Mouse (Mus musculus): ENCODE data around the gene Rps6ka5. TPM values are rescaled to one million over a fixed set of nuclear protein-coding genes. Genes with fewer than 3 reads are reported as not detected.

The Rps6ka5 gene
- polyA plus RNA-seq, 2 experiments: 1.2 to 1.4 TPM

DNA sequence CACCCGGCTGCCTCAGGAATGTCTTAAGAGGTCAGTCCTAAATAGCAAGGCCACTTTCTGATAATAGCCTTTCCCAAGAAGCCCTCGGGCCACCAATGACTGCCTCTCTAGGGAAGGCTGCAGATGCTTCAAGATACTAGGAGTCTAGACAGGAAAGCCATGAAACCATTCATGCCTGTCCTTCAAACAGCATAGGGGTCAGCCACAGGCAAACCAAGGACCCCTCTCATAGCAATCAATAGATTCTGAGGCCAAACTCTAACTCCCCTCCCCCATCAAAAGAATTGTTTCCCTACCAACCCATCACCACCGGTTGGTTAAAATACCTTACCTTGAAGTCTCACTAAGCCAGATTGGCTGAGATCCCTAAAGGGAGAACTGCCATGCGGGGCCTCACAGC, 211.3 kb downstream of the Rps6ka5 start:
- WGBS (ENCODE audit: insufficient replicate concordance): 65% methylated on average over 4 of the region's 4 CpGs
- ATAC-seq (ENCODE audit: insufficient read depth) (no peak), DNase-seq (ENCODE audit: low read depth in 3 of 3, low spot score in 3 of 3) (no peak)
- Histone ChIP-seq H3K36me3 (replicated peaks; ENCODE audit: control insufficient read depth, insufficient read depth, low read depth) (no peaks in the 10 kb centered on the region), H3K9ac (replicated peaks) (no peak overlapping the region), H3K4me3 (ENCODE audit: insufficient read depth in 1 of 2, low read depth in 2 of 2, low read length in 2 of 2) (no peak overlapping the region), H3K4me2 (ENCODE audit: low read depth) (no peak overlapping the region), H3K9me3 (ENCODE audit: control insufficient read depth, low read length) (no peaks in the 10 kb centered on the region), H3K4me1 (replicated peaks; ENCODE audit: control insufficient read depth in 2 of 2, insufficient read depth in 2 of 2, low read length in 1 of 2) (peaks cover 0 to 16% of the 10 kb centered on the region in 2 experiments; a peak in 2 of 4 replicates), H3K27me3 (ENCODE audit: control insufficient read depth, insufficient read depth, low read length) (peaks cover 3% of the 10 kb centered on the region; the same call in 1 of the 2 replicates), H3K27ac (no peak overlapping the region)
- no peak for TF ChIP-seq CTCF (IDR thresholded peaks at IDR 0.05; ENCODE audit: low read depth)
- TF ChIP-seq EP300 (IDR thresholded peaks at IDR 0.05; ENCODE audit: low read depth): no peak

DNA sequence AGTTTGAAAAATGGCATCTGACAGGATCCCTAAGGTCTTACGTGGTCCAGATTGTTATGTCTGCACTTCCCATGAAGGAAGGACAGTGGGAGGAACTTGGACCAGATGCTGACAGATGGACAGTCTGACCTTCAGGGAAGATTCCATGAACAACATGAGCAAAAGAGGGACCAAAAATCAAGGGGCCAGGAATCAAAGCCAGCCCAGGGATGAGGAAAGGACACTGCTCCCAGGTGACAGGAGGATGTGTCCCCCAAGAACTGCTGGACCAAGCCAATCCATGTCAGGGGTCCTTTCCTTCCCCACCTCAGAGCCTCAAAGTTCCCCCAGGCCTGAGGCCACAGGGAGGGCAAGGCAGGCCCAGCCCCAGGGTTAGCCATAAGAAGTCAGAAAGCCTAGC, 212.2 kb downstream of the Rps6ka5 start:
- Histone ChIP-seq H3K9ac (replicated peaks) (no peak overlapping the region), H3K4me1 (replicated peaks; ENCODE audit: control insufficient read depth in 2 of 2, insufficient read depth in 2 of 2, low read length in 1 of 2) (peaks cover 0 to 20% of the 10 kb centered on the region in 2 experiments; a peak in 2 of 4 replicates), H3K36me3 (replicated peaks; ENCODE audit: control insufficient read depth, insufficient read depth, low read depth) (no peaks in the 10 kb centered on the region), H3K4me3 (ENCODE audit: insufficient read depth in 1 of 2, low read depth in 2 of 2, low read length in 2 of 2) (no peak overlapping the region), H3K27me3 (ENCODE audit: control insufficient read depth, insufficient read depth, low read length) (no peaks in the 10 kb centered on the region), H3K9me3 (ENCODE audit: control insufficient read depth, low read length) (no peaks in the 10 kb centered on the region), H3K27ac (no peak overlapping the region), H3K4me2 (ENCODE audit: low read depth) (no peak overlapping the region)
- 50% methylated on average over 1 of the region's 1 CpGs for WGBS (ENCODE audit: insufficient replicate concordance)
- no peak for DNase-seq (ENCODE audit: low read depth in 3 of 3, low spot score in 3 of 3)
- no peak for TF ChIP-seq CTCF (IDR thresholded peaks at IDR 0.05; ENCODE audit: low read depth)
- no peak for TF ChIP-seq EP300 (IDR thresholded peaks at IDR 0.05; ENCODE audit: low read depth)
- ATAC-seq (ENCODE audit: insufficient read depth): no peak

DNA sequence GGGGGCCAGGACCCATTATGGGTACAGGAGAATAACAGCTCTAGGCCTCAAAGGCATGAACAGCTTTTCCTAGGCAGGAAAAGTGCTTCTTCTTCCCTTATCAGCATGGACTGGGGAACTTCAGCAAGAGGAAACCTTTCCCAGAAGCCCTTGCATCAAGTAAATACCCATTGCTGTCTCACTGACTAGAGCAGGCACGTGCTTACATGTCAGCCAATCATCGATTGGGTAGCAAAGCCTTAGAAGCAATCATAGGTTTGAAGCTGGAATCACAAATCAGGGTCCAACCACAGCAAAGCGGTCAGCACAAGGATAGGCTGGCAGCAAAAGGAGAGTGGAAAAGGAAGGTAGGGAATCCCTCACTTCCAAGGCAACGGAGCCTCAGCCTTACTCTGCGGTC, 213.7 kb downstream of the Rps6ka5 start:
- H3K9me3 ChIP-seq (ENCODE audit: control insufficient read depth, low read length): no peaks in the 10 kb centered on the region
- H3K9ac ChIP-seq (replicated peaks): no peak overlapping the region
- no peak overlapping the region for H3K4me2 ChIP-seq (ENCODE audit: low read depth)
- DNase-seq (ENCODE audit: low read depth in 3 of 3, low spot score in 3 of 3) (no peak), ATAC-seq (ENCODE audit: insufficient read depth) (no peak)
- H3K27ac ChIP-seq: no peak overlapping the region
- 75% methylated on average over 5 of the region's 5 CpGs for WGBS (ENCODE audit: insufficient replicate concordance)
- TF ChIP-seq CTCF (IDR thresholded peaks at IDR 0.05; ENCODE audit: low read depth) (no peak), EP300 (IDR thresholded peaks at IDR 0.05; ENCODE audit: low read depth) (no peak)
- H3K4me3 ChIP-seq (ENCODE audit: insufficient read depth in 1 of 2, low read depth in 2 of 2, low read length in 2 of 2): no peak overlapping the region
- H3K4me1 ChIP-seq (replicated peaks; ENCODE audit: control insufficient read depth in 2 of 2, insufficient read depth in 2 of 2, low read length in 1 of 2): peaks cover 0 to 21% of the 10 kb centered on the region in 2 experiments; a peak in 2 of 4 replicates
- H3K27me3 ChIP-seq (ENCODE audit: control insufficient read depth, insufficient read depth, low read length): no peaks in the 10 kb centered on the region
- H3K36me3 ChIP-seq (replicated peaks; ENCODE audit: control insufficient read depth, insufficient read depth, low read depth): no peaks in the 10 kb centered on the region

DNA sequence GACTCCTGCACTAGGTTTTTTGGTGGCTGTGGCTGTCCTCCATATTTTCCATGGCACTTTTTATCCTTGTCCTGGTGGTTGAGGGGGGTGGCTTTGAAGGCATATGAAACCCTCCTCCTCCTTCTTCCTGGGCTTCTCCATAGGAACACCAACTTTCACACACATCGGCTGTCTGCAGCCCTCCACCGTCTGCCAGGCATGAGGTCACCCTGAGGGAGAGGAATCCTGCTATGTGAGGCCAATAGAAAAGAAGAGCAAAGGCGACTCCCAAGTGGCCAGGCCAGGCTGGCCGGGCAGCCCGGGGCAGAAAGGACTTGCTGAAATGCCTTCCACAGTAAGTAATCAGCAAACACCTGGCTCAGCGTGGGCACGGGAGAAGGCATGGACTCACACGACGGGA, 214.1 kb downstream of the Rps6ka5 start:
- H3K4me3 ChIP-seq (ENCODE audit: insufficient read depth in 1 of 2, low read depth in 2 of 2, low read length in 2 of 2): no peak overlapping the region
- no peaks in the 10 kb centered on the region for H3K9me3 ChIP-seq (ENCODE audit: control insufficient read depth, low read length)
- DNase-seq (ENCODE audit: low read depth in 3 of 3, low spot score in 3 of 3) (no peak), ATAC-seq (ENCODE audit: insufficient read depth) (no peak)
- WGBS (ENCODE audit: insufficient replicate concordance): 76% methylated on average over 9 of the region's 9 CpGs
- H3K27me3 ChIP-seq (ENCODE audit: control insufficient read depth, insufficient read depth, low read length): no peaks in the 10 kb centered on the region
- TF ChIP-seq CTCF (IDR thresholded peaks at IDR 0.05; ENCODE audit: low read depth): no peak
- TF ChIP-seq EP300 (IDR thresholded peaks at IDR 0.05; ENCODE audit: low read depth): no peak
- H3K27ac ChIP-seq: no peak overlapping the region
- no peak overlapping the region for H3K4me2 ChIP-seq (ENCODE audit: low read depth)
- H3K4me1 ChIP-seq (replicated peaks; ENCODE audit: control insufficient read depth in 2 of 2, insufficient read depth in 2 of 2, low read length in 1 of 2): peaks cover 0 to 18% of the 10 kb centered on the region in 2 experiments; a peak in 2 of 4 replicates
- H3K36me3 ChIP-seq (replicated peaks; ENCODE audit: control insufficient read depth, insufficient read depth, low read depth): no peaks in the 10 kb centered on the region
- no peak overlapping the region for H3K9ac ChIP-seq (replicated peaks)

DNA sequence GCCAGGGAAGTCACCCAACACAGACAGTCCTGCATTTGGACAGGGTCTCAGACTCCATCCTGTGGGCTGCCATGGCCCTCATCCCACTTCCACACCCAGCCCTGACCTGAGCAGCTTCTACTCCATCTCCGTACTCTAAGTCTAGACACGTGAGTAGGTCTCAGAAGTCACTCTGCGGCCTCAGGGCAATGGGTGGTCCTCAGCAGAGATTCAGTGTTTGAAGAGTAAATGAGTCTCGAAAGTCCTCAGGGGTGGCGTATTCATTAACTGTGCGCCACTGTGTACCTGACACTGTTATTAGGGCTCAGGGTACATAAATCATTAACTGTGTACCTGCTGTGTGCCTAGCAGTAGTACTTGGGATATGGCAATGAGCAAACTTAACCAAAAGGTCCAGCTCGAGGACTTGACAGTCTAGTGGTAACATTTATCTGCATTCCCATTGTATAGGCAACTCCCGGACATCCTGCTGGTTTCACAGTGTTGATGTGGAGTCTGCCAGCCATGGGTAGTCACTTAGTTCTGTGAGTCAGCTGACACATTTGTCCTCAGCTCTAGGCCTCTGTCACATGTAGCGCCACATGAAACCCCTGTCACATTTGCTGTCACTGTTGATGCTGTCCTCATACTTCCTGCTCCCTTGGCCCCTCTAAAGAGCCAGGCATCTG, 217.0 kb downstream of the Rps6ka5 start:
- TF ChIP-seq EP300 (IDR thresholded peaks at IDR 0.05; ENCODE audit: low read depth): no peak
- TF ChIP-seq CTCF (IDR thresholded peaks at IDR 0.05; ENCODE audit: low read depth): no peak
- H3K9me3 ChIP-seq (ENCODE audit: control insufficient read depth, low read length): no peaks in the 10 kb centered on the region
- no peaks in the 10 kb centered on the region for H3K27me3 ChIP-seq (ENCODE audit: control insufficient read depth, insufficient read depth, low read length)
- H3K4me3 ChIP-seq (ENCODE audit: insufficient read depth in 1 of 2, low read depth in 2 of 2, low read length in 2 of 2): no peak overlapping the region
- DNase-seq (ENCODE audit: low read depth in 3 of 3, low spot score in 3 of 3) (no peak), ATAC-seq (ENCODE audit: insufficient read depth) (no peak)
- no peaks in the 10 kb centered on the region for H3K36me3 ChIP-seq (replicated peaks; ENCODE audit: control insufficient read depth, insufficient read depth, low read depth)
- peaks cover 0 to 14% of the 10 kb centered on the region in 2 experiments; a peak in 2 of 4 replicates for H3K4me1 ChIP-seq (replicated peaks; ENCODE audit: control insufficient read depth in 2 of 2, insufficient read depth in 2 of 2, low read length in 1 of 2)
- 59% methylated on average over 9 of the region's 9 CpGs for WGBS (ENCODE audit: insufficient replicate concordance)
- H3K4me2 ChIP-seq (ENCODE audit: low read depth): no peak overlapping the region
- no peak overlapping the region for H3K9ac ChIP-seq (replicated peaks)
- no peak overlapping the region for H3K27ac ChIP-seq
